Mouse (Mus musculus): ENCODE measurements at regions not wholly inside any gene's neighbourhood (a gene's known extent, or its start where the extent isn't known, plus 50 kb on each side); places are given as distances from the start of the nearest gene placed in this dataset.
"Not testable (repeated sequence)": the region's sequence is repeated elsewhere in the genome, so short reads cannot be mapped to it uniquely, and the experiment has no call there.

GRCm38 (mm10) chr9:43857988-43858387 lies 114.2 kb downstream of the Nectin1 start:
- ATAC-seq (replicated peaks; ENCODE audit: insufficient number of reproducible peaks, low FRiP score, low TSS enrichment), result no peak
- H3K27me3 ChIP-seq (ENCODE audit: control insufficient read depth, insufficient read depth, low read length), result peaks cover 12% of the 10 kb centered on the region
- no peak overlapping the region for H3K27ac ChIP-seq (ENCODE audit: low read depth, low read length)
- no peaks in the 10 kb centered on the region for H3K9me3 ChIP-seq (replicated peaks; ENCODE audit: control insufficient read depth, low read length)
- H3K36me3 ChIP-seq (ENCODE audit: control insufficient read depth, insufficient read depth, low read length), result no peaks in the 10 kb centered on the region
- WGBS (ENCODE audit: insufficient replicate concordance), result 18% methylated on average over 2 of the region's 2 CpGs
- H3K9ac ChIP-seq (ENCODE audit: low read depth, low read length), result no peak overlapping the region
- H3K4me1 ChIP-seq (ENCODE audit: control insufficient read depth, insufficient read depth, low read length), result peaks cover 2% of the 10 kb centered on the region; the same call in 1 of the 2 replicates
- H3K4me2 ChIP-seq, result no peak overlapping the region
- H3K4me3 ChIP-seq (ENCODE audit: low read depth, low read length), result no peak overlapping the region

GRCm38 (mm10) chr9:43858761-43859160 lies 115.0 kb downstream of the Nectin1 start:
- H3K4me3 ChIP-seq (ENCODE audit: low read depth, low read length), result no peak overlapping the region
- H3K9me3 ChIP-seq (replicated peaks; ENCODE audit: control insufficient read depth, low read length), result no peaks in the 10 kb centered on the region
- H3K36me3 ChIP-seq (ENCODE audit: control insufficient read depth, insufficient read depth, low read length), result no peaks in the 10 kb centered on the region
- H3K27me3 ChIP-seq (ENCODE audit: control insufficient read depth, insufficient read depth, low read length), result peaks cover 17% of the 10 kb centered on the region
- peaks cover 5% of the 10 kb centered on the region for H3K4me1 ChIP-seq (ENCODE audit: control insufficient read depth, insufficient read depth, low read length)
- no peak overlapping the region for H3K9ac ChIP-seq (ENCODE audit: low read depth, low read length)
- 30% methylated on average over 6 of the region's 6 CpGs for WGBS (ENCODE audit: insufficient replicate concordance)
- ATAC-seq (replicated peaks; ENCODE audit: insufficient number of reproducible peaks, low FRiP score, low TSS enrichment), result no peak
- H3K4me2 ChIP-seq, result no peak overlapping the region
- no peak overlapping the region for H3K27ac ChIP-seq (ENCODE audit: low read depth, low read length)

DNA sequence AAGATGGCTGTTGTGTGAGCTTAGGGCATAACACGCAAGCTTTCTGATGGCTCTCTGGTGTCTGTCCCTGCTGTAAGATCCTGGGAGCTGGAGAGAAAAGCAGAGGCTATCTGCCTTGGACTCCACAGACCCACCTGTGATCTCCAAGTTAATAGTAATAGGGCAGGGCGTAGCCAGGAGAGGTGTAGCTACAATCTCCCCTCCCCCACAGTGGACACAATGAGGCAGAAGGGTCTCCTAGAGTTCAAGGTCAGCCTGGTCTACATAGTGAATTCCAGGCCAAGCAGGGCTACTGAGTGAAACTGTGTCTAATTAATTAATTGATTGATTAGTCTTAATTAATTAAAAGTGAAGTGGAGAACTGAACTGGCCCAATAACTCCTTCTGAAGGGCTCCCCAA lies 116.5 kb downstream of the Nectin1 start:
- Histone ChIP-seq H3K27ac (ENCODE audit: low read depth, low read length) (no peak overlapping the region), H3K9ac (ENCODE audit: low read depth, low read length) (no peak overlapping the region), H3K36me3 (ENCODE audit: control insufficient read depth, insufficient read depth, low read length) (no peaks in the 10 kb centered on the region), H3K4me2 (no peak overlapping the region), H3K4me1 (ENCODE audit: control insufficient read depth, insufficient read depth, low read length) (peaks cover 10% of the 10 kb centered on the region), H3K27me3 (ENCODE audit: control insufficient read depth, insufficient read depth, low read length) (peaks cover 19% of the 10 kb centered on the region), H3K4me3 (ENCODE audit: low read depth, low read length) (no peak overlapping the region), H3K9me3 (replicated peaks; ENCODE audit: control insufficient read depth, low read length) (no peaks in the 10 kb centered on the region)
- 83% methylated on average over 2 of the region's 2 CpGs for WGBS (ENCODE audit: insufficient replicate concordance)
- ATAC-seq (replicated peaks; ENCODE audit: insufficient number of reproducible peaks, low FRiP score, low TSS enrichment), result no peak

- Histone ChIP-seq H3K36me3 (ENCODE audit: control insufficient read depth, insufficient read depth, low read length) (no peaks in the 10 kb centered on the region), H3K27ac (ENCODE audit: low read depth, low read length) (no peak overlapping the region), H3K9me3 (replicated peaks; ENCODE audit: control insufficient read depth, low read length) (no peaks in the 10 kb centered on the region), H3K9ac (ENCODE audit: low read depth, low read length) (no peak overlapping the region), H3K27me3 (ENCODE audit: control insufficient read depth, insufficient read depth, low read length) (peaks cover 19% of the 10 kb centered on the region), H3K4me3 (ENCODE audit: low read depth, low read length) (no peak overlapping the region), H3K4me2 (no peak overlapping the region), H3K4me1 (ENCODE audit: control insufficient read depth, insufficient read depth, low read length) (peaks cover 10% of the 10 kb centered on the region)
- no peak for ATAC-seq (replicated peaks; ENCODE audit: insufficient number of reproducible peaks, low FRiP score, low TSS enrichment)
- WGBS (ENCODE audit: insufficient replicate concordance), result 38% methylated on average over 10 of the region's 10 CpGs
These were observed 117.6 kb downstream of the Nectin1 start for GRCm38 (mm10) chr9:43861375-43861774.

DNA sequence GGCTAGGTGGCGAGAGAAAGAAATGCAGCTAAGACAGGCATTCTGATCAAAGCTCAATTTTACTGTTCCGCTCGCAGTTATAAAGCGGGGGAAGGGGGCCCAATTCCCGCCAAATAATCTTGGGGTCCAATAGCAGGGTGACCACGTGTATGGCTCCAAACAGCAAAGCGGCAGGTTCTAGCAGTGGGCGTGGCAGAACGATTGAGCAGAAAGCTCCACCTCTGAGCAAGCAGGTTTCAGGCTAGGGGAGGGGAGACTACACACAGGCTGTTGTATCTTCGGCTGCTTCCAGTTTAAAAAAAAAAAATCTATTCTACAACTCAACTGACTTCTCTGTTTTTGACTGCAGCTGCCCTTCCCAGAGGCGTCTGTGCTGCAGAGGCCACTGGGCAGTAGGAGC lies 118.2 kb downstream of the Nectin1 start:
- not testable (repeated sequence) for H3K36me3 ChIP-seq (ENCODE audit: control insufficient read depth, insufficient read depth, low read length); H3K4me3 ChIP-seq (ENCODE audit: low read depth, low read length); H3K9me3 ChIP-seq (replicated peaks; ENCODE audit: control insufficient read depth, low read length); H3K4me1 ChIP-seq (ENCODE audit: control insufficient read depth, insufficient read depth, low read length); H3K4me2 ChIP-seq; H3K9ac ChIP-seq (ENCODE audit: low read depth, low read length); ATAC-seq (replicated peaks; ENCODE audit: insufficient number of reproducible peaks, low FRiP score, low TSS enrichment); H3K27ac ChIP-seq (ENCODE audit: low read depth, low read length)
- H3K27me3 ChIP-seq (ENCODE audit: control insufficient read depth, insufficient read depth, low read length), result peaks cover 19% of the 10 kb centered on the region
- 19% methylated on average over 11 of the region's 11 CpGs for WGBS (ENCODE audit: insufficient replicate concordance)

DNA sequence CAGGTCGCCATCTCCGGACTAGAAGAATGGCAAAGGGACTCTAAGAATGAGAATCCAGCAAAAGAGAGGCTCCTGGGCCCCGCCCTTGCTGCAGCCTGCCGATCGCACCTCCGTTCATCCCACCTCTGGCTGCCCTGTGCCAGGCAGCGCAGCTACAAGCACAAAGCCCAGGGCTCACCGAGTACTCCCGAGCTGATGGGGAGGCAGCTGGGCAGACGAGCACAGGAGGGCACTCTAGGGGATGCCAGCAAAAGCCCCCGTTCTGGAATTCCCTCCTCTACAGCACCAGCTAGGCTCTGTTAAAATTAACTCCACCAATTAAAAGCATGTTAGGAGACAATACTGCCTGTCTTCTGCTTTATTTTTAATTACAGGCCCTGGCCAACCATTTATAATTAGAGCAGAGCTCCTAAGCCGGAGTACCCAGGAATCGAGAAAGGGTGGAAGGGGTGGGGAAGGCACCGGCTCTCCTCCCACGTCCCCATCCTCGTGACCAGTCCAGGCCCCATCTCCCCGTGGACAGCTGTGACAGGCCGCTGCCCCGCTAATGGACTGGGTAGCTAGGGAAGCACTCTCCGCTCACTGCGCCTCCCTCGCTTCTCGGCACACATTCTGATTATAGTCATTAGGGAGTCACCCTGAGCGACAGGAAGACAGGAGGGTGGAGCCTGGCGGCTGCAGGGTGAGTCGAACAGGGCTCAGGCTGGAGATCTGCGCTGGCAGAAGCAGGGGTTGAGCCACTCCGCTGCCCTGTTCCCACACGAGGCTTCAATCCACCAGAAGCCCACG lies 120.0 kb downstream of the Nectin1 start:
- H3K27ac ChIP-seq (ENCODE audit: low read depth, low read length), result no peak overlapping the region
- no peak overlapping the region for H3K9ac ChIP-seq (ENCODE audit: low read depth, low read length)
- no peaks in the 10 kb centered on the region for H3K9me3 ChIP-seq (replicated peaks; ENCODE audit: control insufficient read depth, low read length)
- peaks cover 7% of the 10 kb centered on the region for H3K4me1 ChIP-seq (ENCODE audit: control insufficient read depth, insufficient read depth, low read length)
- peaks cover 19% of the 10 kb centered on the region for H3K27me3 ChIP-seq (ENCODE audit: control insufficient read depth, insufficient read depth, low read length)
- no peak for ATAC-seq (replicated peaks; ENCODE audit: insufficient number of reproducible peaks, low FRiP score, low TSS enrichment)
- 2% methylated on average over 30 of the region's 30 CpGs for WGBS (ENCODE audit: insufficient replicate concordance)
- peak overlapping the region; percentile 31 for H3K4me3 ChIP-seq (ENCODE audit: low read depth, low read length)
- H3K4me2 ChIP-seq, result peak overlapping the region; percentile 64
- no peaks in the 10 kb centered on the region for H3K36me3 ChIP-seq (ENCODE audit: control insufficient read depth, insufficient read depth, low read length)

GRCm38 (mm10) chr9:43866802-43867201 lies 123.0 kb downstream of the Nectin1 start:
- ATAC-seq (replicated peaks; ENCODE audit: insufficient number of reproducible peaks, low FRiP score, low TSS enrichment), result no peak
- WGBS (ENCODE audit: insufficient replicate concordance), result 62% methylated on average over 12 of the region's 12 CpGs
- H3K4me3 ChIP-seq (ENCODE audit: low read depth, low read length), result no peak overlapping the region
- H3K27me3 ChIP-seq (ENCODE audit: control insufficient read depth, insufficient read depth, low read length), result peaks cover 17% of the 10 kb centered on the region
- no peak overlapping the region for H3K4me2 ChIP-seq
- peaks cover 7% of the 10 kb centered on the region for H3K4me1 ChIP-seq (ENCODE audit: control insufficient read depth, insufficient read depth, low read length)
- no peak overlapping the region for H3K27ac ChIP-seq (ENCODE audit: low read depth, low read length)
- no peaks in the 10 kb centered on the region for H3K9me3 ChIP-seq (replicated peaks; ENCODE audit: control insufficient read depth, low read length)
- no peaks in the 10 kb centered on the region for H3K36me3 ChIP-seq (ENCODE audit: control insufficient read depth, insufficient read depth, low read length)
- H3K9ac ChIP-seq (ENCODE audit: low read depth, low read length), result no peak overlapping the region

DNA sequence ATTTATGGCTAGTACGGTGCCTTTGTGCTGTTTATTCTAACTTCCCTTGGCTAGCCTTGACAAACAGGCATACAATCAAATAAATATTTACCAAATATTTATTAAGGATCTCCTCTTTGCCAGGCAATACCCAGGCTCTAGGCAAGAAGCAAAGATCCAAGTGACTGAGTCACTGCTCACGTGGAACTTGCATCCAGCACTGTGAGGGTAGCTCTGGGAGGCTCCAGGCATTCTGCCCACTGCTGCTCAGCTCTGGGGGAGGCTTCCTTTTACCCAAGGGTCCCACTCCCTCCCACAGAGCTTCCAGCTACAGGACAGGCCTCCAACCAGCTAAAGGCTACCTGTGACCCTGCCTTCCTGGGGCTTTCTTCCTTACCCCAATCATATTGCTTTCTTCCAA lies 130.1 kb downstream of the Nectin1 start:
- H3K9me3 ChIP-seq (replicated peaks; ENCODE audit: control insufficient read depth, low read length), result no peaks in the 10 kb centered on the region
- 81% methylated on average over 2 of the region's 2 CpGs for WGBS (ENCODE audit: insufficient replicate concordance)
- no peak for ATAC-seq (replicated peaks; ENCODE audit: insufficient number of reproducible peaks, low FRiP score, low TSS enrichment)
- no peaks in the 10 kb centered on the region for H3K4me1 ChIP-seq (ENCODE audit: control insufficient read depth, insufficient read depth, low read length)
- H3K9ac ChIP-seq (ENCODE audit: low read depth, low read length), result no peak overlapping the region
- H3K36me3 ChIP-seq (ENCODE audit: control insufficient read depth, insufficient read depth, low read length), result no peaks in the 10 kb centered on the region
- no peak overlapping the region for H3K4me3 ChIP-seq (ENCODE audit: low read depth, low read length)
- no peak overlapping the region for H3K4me2 ChIP-seq
- no peak overlapping the region for H3K27ac ChIP-seq (ENCODE audit: low read depth, low read length)
- H3K27me3 ChIP-seq (ENCODE audit: control insufficient read depth, insufficient read depth, low read length), result peaks cover 17% of the 10 kb centered on the region

- ATAC-seq (replicated peaks; ENCODE audit: insufficient number of reproducible peaks, low FRiP score, low TSS enrichment), result no peak
- Histone ChIP-seq H3K9ac (ENCODE audit: low read depth, low read length) (no peak overlapping the region), H3K4me3 (ENCODE audit: low read depth, low read length) (no peak overlapping the region), H3K9me3 (replicated peaks; ENCODE audit: control insufficient read depth, low read length) (no peaks in the 10 kb centered on the region), H3K36me3 (ENCODE audit: control insufficient read depth, insufficient read depth, low read length) (no peaks in the 10 kb centered on the region), H3K27me3 (ENCODE audit: control insufficient read depth, insufficient read depth, low read length) (peaks cover 21% of the 10 kb centered on the region), H3K4me1 (ENCODE audit: control insufficient read depth, insufficient read depth, low read length) (no peaks in the 10 kb centered on the region), H3K27ac (ENCODE audit: low read depth, low read length) (no peak overlapping the region), H3K4me2 (no peak overlapping the region)
- 74% methylated on average over 5 of the region's 5 CpGs for WGBS (ENCODE audit: insufficient replicate concordance)
These were observed 130.5 kb downstream of the Nectin1 start for GRCm38 (mm10) chr9:43874332-43874731.

All from heart, embryonic 11.5 days (tissue).